Mouse (Mus musculus) gastrocnemius, adult 2 months (tissue): ENCODE results near the gene Rabgap1l. TPM values are rescaled to one million over a fixed set of nuclear protein-coding genes. Genes with fewer than 3 reads are reported as not detected.
A peak's percentile ranks its signal among the peaks of the same experiment; 100 is the strongest.

Experiments
- DNase-seq: peaks from one replicate; pipeline ENCODE4 v3.0.0; 2022
- H3K27ac ChIP-seq: fragments of 200-600 bp; 2 replicates; pipeline ENCODE4 v1.8.1; 2022; ENCODE audit warnings: mild to moderate bottlenecking
- H3K4me3 ChIP-seq: fragments of 200-600 bp; 2 replicates; pipeline ENCODE4 v1.8.1; 2022; ENCODE audit warnings: mild to moderate bottlenecking, moderate library complexity
- CTCF ChIP-seq: fragments of 200-600 bp; IDR thresholded peaks from 2 replicates; pipeline ENCODE4 v1.8.1; 2022; ENCODE audit warnings: antibody characterized with exemption, mild to moderate bottlenecking, moderate library complexity
- intact Hi-C: fragments of 180-260 bp; cut with DNase I; formaldehyde crosslinking; loops from one replicate; pipeline ENCODE4 v1.15.1; 2025
- long read RNA-seq, 2 experiments: library from polyadenylated mRNA; stranded (forward); transcript quantifications; one replicate each; pipeline ENCODE4 v2.0.0; 2021
- total RNA-seq, 2 experiments: library from RNA; stranded (reverse); gene quantifications; 2 replicates each; pipeline ENCODE4 v1.2.3; 2021

The Rabgap1l gene
- total RNA-seq = 10 to 100 TPM in 1 of 2 experiments, 1 to 10 TPM in 1; 7.7 to 15.3 TPM
- long read RNA-seq, experiment 1, partial matches to known transcripts = 1 of 9 reads
- long read RNA-seq, experiment 1, other reads (novel, unspliced or antisense) = 4 of 9 reads
- long read RNA-seq, experiment 2, partial matches to known transcripts = 0 of 4 reads
- long read RNA-seq, experiment 2, other reads (novel, unspliced or antisense) = 2 of 4 reads

DNA sequence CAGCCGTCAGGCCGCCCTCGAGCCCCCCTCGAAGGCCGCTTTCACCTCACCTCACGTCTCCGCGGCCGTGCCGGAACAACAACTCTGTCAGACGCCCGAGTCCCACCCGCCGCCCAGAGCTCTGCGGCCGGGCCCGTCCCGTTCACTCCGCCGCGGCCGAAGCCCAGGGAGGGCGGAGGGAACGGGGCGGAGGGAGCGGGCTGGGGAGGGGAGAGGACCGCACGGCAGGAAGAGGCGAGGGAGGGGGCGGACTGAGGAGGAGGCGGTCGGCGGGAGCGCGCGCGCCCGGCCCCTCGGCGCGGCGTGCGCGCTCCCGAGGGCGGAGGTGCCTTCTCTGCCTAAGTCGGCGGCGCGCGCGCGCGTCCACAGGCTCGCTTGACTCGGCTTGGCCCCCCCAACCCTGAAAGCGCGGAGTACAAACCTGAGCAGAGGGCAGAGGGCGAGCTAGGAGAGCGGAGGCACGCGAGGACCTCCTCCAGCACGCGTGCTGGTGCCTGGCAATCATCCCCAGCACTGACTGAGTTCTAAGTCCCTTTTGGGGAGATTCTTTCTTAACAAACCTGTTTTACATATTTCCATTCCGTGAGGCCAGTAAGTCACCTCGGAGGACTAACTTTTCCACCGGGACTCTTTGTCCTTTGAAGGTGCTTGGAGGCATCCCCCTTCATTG lies at the start of gene Rabgap1l:
Gene Rabgap1l, minus strand, starts transcription at position 526 of the 670 bp plus-strand sequence.
- Histone ChIP-seq H3K4me3 (peak within 1 kb of the TSS; percentile 85), H3K27ac (peak within 1 kb of the TSS; percentile 89)
- TF ChIP-seq CTCF = no peak
- peak; percentile 94 for DNase-seq
- intact Hi-C loops = loop anchor here (2.0 to 5.0 kb wide), 2 partner anchors 142 to 244 kb away; no protein-coding TSS in a partner anchor

DNA sequence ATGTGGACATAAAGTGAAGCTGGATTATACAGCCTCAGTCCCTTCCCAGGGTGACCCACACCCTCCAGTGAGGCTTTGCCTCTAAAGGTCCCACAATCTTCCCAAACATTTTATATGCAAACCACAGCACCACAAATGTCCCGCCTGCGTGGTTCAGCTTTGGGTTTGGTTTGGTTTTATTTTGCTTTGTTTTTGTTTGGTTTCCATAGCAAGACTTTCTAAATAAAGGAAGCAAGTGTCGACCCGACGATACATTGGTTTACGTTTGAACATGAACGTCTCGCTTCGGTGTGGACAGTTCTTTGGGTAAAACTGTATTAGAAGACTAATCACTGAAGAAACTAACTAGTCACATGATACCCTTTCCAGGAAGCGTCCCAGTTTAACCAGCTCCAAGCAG lies 49.6 kb upstream of the Rabgap1l start:
- intact Hi-C loops = no loop called here
- no peak overlapping the region for H3K27ac ChIP-seq
- no peak for DNase-seq
- TF ChIP-seq CTCF = no peak
- no peak overlapping the region for H3K4me3 ChIP-seq

DNA sequence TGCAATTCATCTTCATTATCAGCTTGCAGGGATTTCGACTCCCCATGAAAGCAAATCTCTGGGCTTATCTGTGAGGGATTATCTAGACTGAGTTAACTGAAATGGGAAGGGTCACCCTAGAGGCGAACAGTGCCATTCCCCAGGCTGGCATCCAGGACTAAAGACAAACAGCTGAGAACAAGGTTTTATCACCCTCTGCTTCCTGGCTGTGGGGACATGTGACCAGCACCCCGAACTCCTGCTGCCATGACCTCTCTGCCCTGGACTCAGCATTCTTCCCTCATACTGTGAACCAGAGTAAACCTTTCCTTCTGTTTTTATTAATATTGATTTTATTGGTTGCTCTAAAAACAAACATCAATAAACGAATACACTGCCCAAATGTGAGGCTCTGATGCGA lies 47.6 kb upstream of the Rabgap1l start:
- DNase-seq = no peak
- intact Hi-C loops = no loop called here
- Histone ChIP-seq H3K27ac (no peak overlapping the region), H3K4me3 (no peak overlapping the region)
- TF ChIP-seq CTCF = no peak

DNA sequence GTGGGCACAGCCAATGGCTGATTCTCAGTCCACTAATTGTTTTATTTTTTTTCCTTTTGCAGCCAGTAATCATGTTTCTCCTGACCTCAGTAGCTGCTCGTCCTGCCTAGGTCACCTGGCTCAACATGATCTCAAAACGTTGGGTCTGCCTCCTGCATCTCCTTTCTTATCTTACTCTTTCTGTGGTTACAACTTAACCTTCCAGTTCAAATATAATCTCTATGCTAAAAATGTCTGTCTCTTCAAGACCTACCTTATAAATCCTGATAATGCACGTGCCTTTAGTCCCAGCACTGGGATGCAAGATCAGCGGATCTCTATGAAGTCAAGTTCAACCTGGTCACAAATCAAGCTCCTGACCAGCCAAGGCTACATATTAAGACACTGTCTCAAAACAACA lies 46.1 kb upstream of the Rabgap1l start:
- intact Hi-C loops = no loop called here
- TF ChIP-seq CTCF = no peak
- no peak overlapping the region for H3K27ac ChIP-seq
- DNase-seq = no peak
- H3K4me3 ChIP-seq = no peak overlapping the region

DNA sequence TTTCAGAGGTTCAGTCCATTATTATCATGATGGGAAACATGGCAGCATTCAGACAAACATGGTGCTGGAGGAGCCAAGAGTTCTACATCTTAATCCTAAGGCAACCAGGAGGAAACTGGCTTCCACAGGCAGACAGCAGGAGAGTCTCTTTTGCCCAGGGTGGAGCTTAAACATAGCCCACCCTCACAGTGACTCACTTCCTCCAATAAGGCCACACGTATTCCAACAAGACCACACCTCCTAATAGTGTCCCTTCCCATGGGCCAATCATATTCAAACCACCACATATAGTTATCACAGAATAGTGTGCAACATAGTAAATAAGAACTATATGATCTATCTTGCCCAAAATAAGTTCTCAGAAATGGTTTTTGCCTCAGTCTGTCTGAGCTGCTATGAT lies 41.4 kb upstream of the Rabgap1l start:
- no peak for DNase-seq

DNA sequence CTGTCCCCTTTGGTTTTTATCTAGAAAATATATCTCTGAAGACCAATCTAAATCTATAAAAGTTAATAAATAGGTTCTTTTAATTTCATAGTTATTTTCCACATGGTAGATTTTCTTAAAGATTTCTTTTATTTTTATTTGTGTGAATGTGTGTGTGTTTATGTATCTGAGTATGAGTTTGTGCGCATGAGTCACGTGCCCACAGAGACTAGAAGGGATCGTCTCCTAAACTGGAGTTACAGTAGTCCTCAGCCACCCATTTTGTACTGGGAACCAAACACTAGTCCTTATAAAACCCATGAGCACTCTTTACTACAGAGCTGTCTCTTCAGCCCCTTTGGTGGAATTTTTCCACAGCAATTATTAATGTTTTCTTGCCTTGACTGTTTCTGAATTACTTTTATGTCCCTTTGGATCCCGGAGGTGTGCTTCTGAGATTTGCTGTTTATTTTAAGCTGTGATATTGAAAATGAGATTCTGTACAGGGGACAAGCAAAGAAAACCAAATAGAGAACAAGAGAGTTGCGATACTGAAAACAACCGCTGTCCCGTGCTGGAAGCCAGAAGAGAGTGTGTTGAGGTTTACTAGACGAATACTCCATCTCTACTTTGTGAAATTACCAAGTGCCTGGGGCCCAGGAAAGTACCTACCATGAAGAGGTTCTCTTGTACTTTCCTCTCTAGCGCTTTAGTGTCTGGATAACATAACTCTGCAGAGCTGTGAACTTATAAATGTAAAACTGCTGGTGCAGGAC lies 39.4 kb upstream of the Rabgap1l start:
- H3K27ac ChIP-seq = no peak overlapping the region
- DNase-seq = no peak

More for the DNA sequence above, 41.4 kb upstream of the Rabgap1l start:
- Histone ChIP-seq H3K4me3 (no peak overlapping the region), H3K27ac (no peak overlapping the region)
- no peak for TF ChIP-seq CTCF
- intact Hi-C loops = no loop called here

DNA sequence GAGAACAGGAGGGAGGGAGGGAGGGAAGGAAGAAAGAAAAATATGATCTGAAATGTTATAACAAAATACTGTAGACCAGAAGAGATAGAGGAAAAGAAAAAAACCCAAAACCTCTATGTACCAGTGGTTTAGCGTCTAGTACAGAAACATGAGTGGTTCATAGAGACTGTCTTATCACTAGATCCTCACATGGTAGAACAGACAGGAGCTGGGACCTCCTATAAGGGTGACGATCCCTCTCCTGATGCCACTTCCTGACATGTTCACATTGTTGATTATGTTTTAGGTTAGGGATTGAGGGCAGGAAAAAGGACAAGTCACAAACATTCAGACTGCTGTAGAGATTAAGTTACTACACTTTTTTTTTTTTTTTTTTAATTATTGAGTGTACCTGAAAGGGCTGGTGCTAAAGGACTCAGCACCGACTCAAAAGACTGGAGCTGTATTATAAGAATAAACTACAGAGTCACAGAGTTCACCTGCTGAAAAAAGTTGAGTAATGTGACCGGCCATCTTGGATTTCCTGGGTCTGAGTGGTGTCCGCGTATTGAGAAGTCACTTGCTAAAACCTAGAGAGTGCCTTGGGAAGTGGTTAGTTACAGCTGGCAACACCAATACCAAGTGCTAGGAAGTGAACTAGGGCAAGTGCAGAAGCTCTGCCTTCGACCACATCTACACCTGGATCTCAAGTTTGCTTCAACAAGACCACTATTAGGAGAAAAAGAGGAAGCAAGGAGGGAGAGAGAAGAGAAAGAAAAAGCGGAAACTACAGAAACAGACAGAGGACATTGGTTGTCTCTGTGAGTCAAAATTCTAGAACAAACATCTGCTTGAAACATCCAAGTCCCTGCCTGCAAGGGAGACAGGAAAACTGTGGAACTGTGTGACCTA lies 37.8 kb upstream of the Rabgap1l start:
- TF ChIP-seq CTCF = no peak
- intact Hi-C loops = no loop called here
- no peak for DNase-seq
- Histone ChIP-seq H3K4me3 (no peak overlapping the region), H3K27ac (no peak overlapping the region)

More for the DNA sequence above, 39.4 kb upstream of the Rabgap1l start:
- H3K4me3 ChIP-seq = no peak overlapping the region
- intact Hi-C loops = no loop called here
- TF ChIP-seq CTCF = no peak

DNA sequence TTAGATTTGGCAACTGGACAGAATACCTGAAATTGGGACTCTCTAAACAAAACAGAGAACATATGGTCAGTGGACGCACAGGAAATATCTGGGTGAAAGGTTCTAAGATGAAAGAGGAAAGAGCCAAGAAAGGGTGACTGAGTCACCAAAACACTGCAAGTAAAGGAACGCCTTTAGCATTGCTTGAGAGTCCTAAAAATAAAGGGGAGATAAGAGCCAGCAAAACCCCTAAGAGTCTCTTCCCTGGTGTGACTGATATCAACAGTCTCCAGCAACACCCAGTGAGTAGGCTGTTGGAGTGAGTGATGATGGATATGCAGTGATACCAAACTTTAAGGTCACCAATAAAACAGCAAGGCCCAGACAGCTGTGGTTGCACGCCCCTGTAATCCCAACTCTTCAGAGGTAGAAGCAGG lies 32.4 kb upstream of the Rabgap1l start:
- intact Hi-C loops = no loop called here
- DNase-seq = no peak
- no peak overlapping the region for H3K4me3 ChIP-seq
- no peak for TF ChIP-seq CTCF
- H3K27ac ChIP-seq = no peak overlapping the region

DNA sequence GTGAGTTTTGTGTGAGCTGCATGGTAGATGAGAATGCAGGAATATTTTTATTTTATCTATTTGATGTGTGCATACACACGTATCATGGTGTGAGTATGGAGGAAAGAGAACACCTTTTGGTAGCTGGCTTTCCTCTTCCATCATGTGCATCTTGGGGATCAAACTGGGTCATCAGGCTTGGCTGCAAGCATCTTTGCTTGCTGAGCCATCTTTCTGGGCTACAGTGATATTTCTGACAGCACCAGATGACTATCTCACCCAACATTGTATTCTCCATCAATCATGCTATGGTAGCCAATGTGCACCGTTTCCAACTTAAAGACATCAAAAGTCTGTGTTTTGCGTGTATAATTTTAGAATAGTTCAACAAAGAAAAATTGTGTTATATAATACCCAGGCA lies 30.6 kb upstream of the Rabgap1l start:
- intact Hi-C loops = no loop called here
- Histone ChIP-seq H3K27ac (no peak overlapping the region), H3K4me3 (no peak overlapping the region)
- DNase-seq = no peak
- no peak for TF ChIP-seq CTCF

DNA sequence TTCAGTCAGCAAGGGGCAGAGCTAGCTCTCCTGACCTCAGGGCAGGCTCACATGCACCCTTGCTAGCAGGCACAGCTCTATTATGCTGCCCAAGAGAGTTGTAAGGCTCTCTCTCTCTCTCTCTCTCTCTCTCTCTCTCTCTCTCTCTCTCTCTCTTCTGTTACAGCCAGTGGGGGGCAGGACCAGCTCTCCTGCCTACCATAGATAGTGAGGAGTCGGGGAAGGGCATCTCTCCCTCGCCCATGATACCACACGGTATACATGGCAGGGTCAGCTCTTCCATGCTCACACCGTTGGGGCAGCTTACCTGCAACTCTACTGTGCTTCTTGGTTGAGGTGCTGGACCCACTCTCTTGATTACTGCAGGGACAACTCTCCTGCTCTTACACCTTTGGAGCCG lies 21.2 kb upstream of the Rabgap1l start:
- intact Hi-C loops = no loop called here
- no peak for TF ChIP-seq CTCF
- no peak for DNase-seq
- H3K27ac ChIP-seq = no peak overlapping the region
- no peak overlapping the region for H3K4me3 ChIP-seq

DNA sequence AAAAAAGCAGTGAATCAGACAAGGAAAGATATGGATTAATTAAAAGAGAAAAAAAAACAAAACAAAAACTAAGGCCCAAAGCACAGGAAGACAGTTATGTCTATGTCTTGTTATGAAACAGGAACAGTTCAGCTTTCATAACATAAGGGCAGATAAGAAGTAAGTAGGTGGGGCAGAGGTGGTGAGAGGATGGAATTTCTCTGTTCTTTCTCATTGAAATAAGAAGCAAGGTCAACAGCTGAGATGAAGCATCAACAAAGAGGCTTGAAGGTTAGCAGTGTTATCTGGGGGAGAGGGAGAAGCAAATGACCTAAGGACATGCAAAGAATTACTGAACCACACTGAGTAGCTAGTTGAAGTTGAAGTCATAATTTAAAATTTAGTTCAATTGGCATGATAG lies 19.4 kb upstream of the Rabgap1l start:
- no peak overlapping the region for H3K4me3 ChIP-seq
- no peak for TF ChIP-seq CTCF
- H3K27ac ChIP-seq = no peak overlapping the region
- no peak for DNase-seq
- intact Hi-C loops = no loop called here

DNA sequence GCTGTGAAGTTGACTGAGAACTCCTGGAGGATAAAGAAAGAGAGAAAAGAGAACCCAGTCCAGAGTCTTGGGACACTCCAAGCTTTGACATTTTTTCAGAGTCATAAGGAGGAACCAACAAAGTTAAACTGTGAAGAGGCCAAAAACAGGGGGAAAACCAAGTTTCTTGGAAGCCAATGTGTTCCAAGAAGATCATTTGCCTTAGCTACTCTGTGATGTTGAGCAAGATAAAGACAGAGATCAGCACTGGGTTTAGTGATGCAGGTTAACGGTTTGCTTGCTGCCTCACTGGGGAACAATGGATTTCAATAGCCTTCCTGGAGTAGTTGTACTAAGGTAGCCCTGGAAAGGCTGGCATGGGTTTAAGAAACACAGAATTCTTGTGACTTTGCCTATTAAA lies 18.9 kb upstream of the Rabgap1l start:
- Histone ChIP-seq H3K4me3 (no peak overlapping the region), H3K27ac (no peak overlapping the region)
- intact Hi-C loops = no loop called here
- no peak for TF ChIP-seq CTCF
- DNase-seq = no peak
